Mouse (Mus musculus) forebrain, embryonic 14.5 days (tissue): Measurements from ENCODE around the gene Ccpg1. TPM values are rescaled to one million over a fixed set of nuclear protein-coding genes. Genes with fewer than 3 reads are reported as not detected.

Experiments used
- ATAC-seq: fragments of 200-750 bp; cut with Nextera tagmentation; 2 replicates; pipeline ENCODE4 v1.8.0; 2017; ENCODE audit warnings: mild to moderate bottlenecking, moderate library complexity
- DNase-seq: peaks from one replicate; pipeline ENCODE4 v3.0.0-alpha.2; 2015; ENCODE audit warnings: low spot score
- H3K27ac ChIP-seq: fragments of 300-500 bp; sonication (generic); 2 replicates; pipeline ENCODE4 v1.5.1; 2014; ENCODE audit warnings: low read depth, mild to moderate bottlenecking, control low read depth, low read length, moderate library complexity
- H3K27me3 ChIP-seq: fragments of 300-500 bp; sonication (generic); replicated peaks from 2 replicates; pipeline ENCODE4 v1.6.1; 2014; ENCODE audit warnings: low read length, control low read depth, mixed read lengths; ENCODE audit not compliant: control insufficient read depth, insufficient read depth
- H3K36me3 ChIP-seq: fragments of 300-500 bp; sonication (generic); 2 replicates; pipeline ENCODE4 v1.6.1; 2014; ENCODE audit warnings: low read length, control low read depth; ENCODE audit not compliant: control insufficient read depth, insufficient read depth
- H3K4me1 ChIP-seq: fragments of 300-500 bp; sonication (generic); 2 replicates; pipeline ENCODE4 v1.6.1; 2014; ENCODE audit warnings: antibody characterized with exemption, low read length, control low read depth; ENCODE audit not compliant: control insufficient read depth, insufficient read depth
- H3K4me2 ChIP-seq: fragments of 300-500 bp; sonication (generic); 2 replicates; pipeline ENCODE4 v1.6.1; 2014; ENCODE audit warnings: mild to moderate bottlenecking, control low read depth, low read length
- H3K4me3 ChIP-seq: fragments of 300-500 bp; sonication (generic); 2 replicates; pipeline ENCODE4 v1.5.1; 2014; ENCODE audit warnings: low read depth, low read length, control low read depth
- H3K9ac ChIP-seq: fragments of 300-500 bp; sonication (generic); 2 replicates; pipeline ENCODE4 v1.6.1; 2014; ENCODE audit warnings: mild to moderate bottlenecking, low read length, control low read depth, moderate library complexity
- H3K9me3 ChIP-seq: fragments of 300-500 bp; sonication (generic); replicated peaks from 2 replicates; pipeline ENCODE4 v1.6.1; 2016; ENCODE audit warnings: low read length, control low read depth, mixed read lengths; ENCODE audit not compliant: control insufficient read depth
- WGBS: fragments of 180-500 bp; shearing (Covaris S2); extraction: QIAGEN DNeasy Blood & Tissue Kit; methylation state at CpG from one replicate; pipeline ENCODE4 v1.1.7; 2014; 5-methylcytosine and 5-hydroxymethylcytosine counted together
- polyA plus RNA-seq: library from polyadenylated mRNA; unstranded; fragments of >200 nt; fragmentation: Nextera tagmentation; extraction: Ambion mirVana; gene quantifications from 2 replicates; pipeline ENCODE4 v1.2.1, GENCODE M21; 2014

Ccpg1 gene
- polyA plus RNA-seq, 1 experiment from 2014 or later = 29.5 TPM

GRCm38 (mm10) chr9:73001314-73002011 lies 16.2 kb downstream of the Ccpg1 start:
- Histone ChIP-seq H3K36me3 (peaks cover 30% of the 10 kb centered on the region), H3K9me3 (no peaks in the 10 kb centered on the region), H3K4me2 (no peak overlapping the region), H3K27me3 (no peaks in the 10 kb centered on the region), H3K27ac (no peak overlapping the region), H3K4me1 (no peaks in the 10 kb centered on the region), H3K4me3 (no peak overlapping the region), H3K9ac (no peak overlapping the region)
- ATAC-seq = no peak
- WGBS = 90% methylated on average over 13 of the region's 13 CpGs
- no peak for DNase-seq

- DNase-seq = no peak
- H3K4me1 ChIP-seq = no peaks in the 10 kb centered on the region
- no peaks in the 10 kb centered on the region for H3K9me3 ChIP-seq
- H3K27ac ChIP-seq = no peak overlapping the region
- H3K4me3 ChIP-seq = no peak overlapping the region
- no peak overlapping the region for H3K9ac ChIP-seq
- no peak for ATAC-seq
- peaks cover 37% of the 10 kb centered on the region for H3K36me3 ChIP-seq
- no peaks in the 10 kb centered on the region for H3K27me3 ChIP-seq
- H3K4me2 ChIP-seq = no peak overlapping the region
- 57% methylated on average over 3 of the region's 3 CpGs for WGBS
These were observed 16.9 kb downstream of the Ccpg1 start for GRCm38 (mm10) chr9:73002177-73002576.

GRCm38 (mm10) chr9:73004076-73004475 lies 18.8 kb downstream of the Ccpg1 start:
- DNase-seq = no peak
- Histone ChIP-seq H3K36me3 (peaks cover 44% of the 10 kb centered on the region), H3K27ac (no peak overlapping the region), H3K4me3 (no peak overlapping the region), H3K4me1 (no peaks in the 10 kb centered on the region), H3K9me3 (no peaks in the 10 kb centered on the region), H3K9ac (no peak overlapping the region), H3K4me2 (no peak overlapping the region), H3K27me3 (no peaks in the 10 kb centered on the region)
- no peak for ATAC-seq
- WGBS = 84% methylated on average over 8 of the region's 8 CpGs

- WGBS = 88% methylated on average over 6 of the region's 6 CpGs
- H3K27ac ChIP-seq = no peak overlapping the region
- no peaks in the 10 kb centered on the region for H3K9me3 ChIP-seq
- H3K27me3 ChIP-seq = no peaks in the 10 kb centered on the region
- no peak overlapping the region for H3K9ac ChIP-seq
- H3K4me1 ChIP-seq = no peaks in the 10 kb centered on the region
- no peak overlapping the region for H3K4me3 ChIP-seq
- no peak for ATAC-seq
- no peak overlapping the region for H3K4me2 ChIP-seq
- H3K36me3 ChIP-seq = peaks cover 47% of the 10 kb centered on the region
- no peak for DNase-seq
These were observed 19.9 kb downstream of the Ccpg1 start for GRCm38 (mm10) chr9:73005106-73005505.

- Histone ChIP-seq H3K4me2 (no peak overlapping the region), H3K27me3 (no peaks in the 10 kb centered on the region), H3K9ac (no peak overlapping the region), H3K9me3 (no peaks in the 10 kb centered on the region), H3K4me3 (no peak overlapping the region), H3K27ac (no peak overlapping the region), H3K36me3 (peaks cover 50% of the 10 kb centered on the region), H3K4me1 (no peaks in the 10 kb centered on the region)
- WGBS = 89% methylated on average over 3 of the region's 3 CpGs
- DNase-seq = no peak
- ATAC-seq = no peak
These were observed 20.9 kb downstream of the Ccpg1 start for GRCm38 (mm10) chr9:73006175-73006574.

- Histone ChIP-seq H3K4me2 (no peak overlapping the region), H3K4me1 (no peaks in the 10 kb centered on the region), H3K9me3 (no peaks in the 10 kb centered on the region), H3K36me3 (peaks cover 60% of the 10 kb centered on the region), H3K4me3 (no peak overlapping the region), H3K27ac (no peak overlapping the region), H3K9ac (no peak overlapping the region), H3K27me3 (no peaks in the 10 kb centered on the region)
- WGBS = 73% methylated on average over 3 of the region's 3 CpGs
- ATAC-seq = no peak
- no peak for DNase-seq
These were observed 23.2 kb downstream of the Ccpg1 start for GRCm38 (mm10) chr9:73008384-73008783.

GRCm38 (mm10) chr9:73012629-73013028 lies 27.4 kb downstream of the Ccpg1 start:
- no peak for ATAC-seq
- H3K4me2 ChIP-seq = no peak overlapping the region
- H3K9ac ChIP-seq = no peak overlapping the region
- H3K4me1 ChIP-seq = no peaks in the 10 kb centered on the region
- H3K27ac ChIP-seq = no peak overlapping the region
- peaks cover 80% of the 10 kb centered on the region for H3K36me3 ChIP-seq
- no peaks in the 10 kb centered on the region for H3K9me3 ChIP-seq
- no peak overlapping the region for H3K4me3 ChIP-seq
- DNase-seq = no peak
- H3K27me3 ChIP-seq = no peaks in the 10 kb centered on the region
- 86% methylated on average over 4 of the region's 4 CpGs for WGBS

GRCm38 (mm10) chr9:73014724-73015123 lies 29.5 kb downstream of the Ccpg1 start:
- Histone ChIP-seq H3K27ac (no peak overlapping the region), H3K9ac (no peak overlapping the region), H3K4me3 (no peak overlapping the region), H3K4me2 (no peak overlapping the region), H3K9me3 (no peaks in the 10 kb centered on the region), H3K27me3 (no peaks in the 10 kb centered on the region), H3K4me1 (no peaks in the 10 kb centered on the region), H3K36me3 (peaks cover 95% of the 10 kb centered on the region)
- WGBS = 92% methylated on average over 13 of the region's 13 CpGs
- ATAC-seq (no peak), DNase-seq (no peak)

- Histone ChIP-seq H3K9ac (no peak overlapping the region), H3K27ac (no peak overlapping the region), H3K4me3 (no peak overlapping the region), H3K4me2 (no peak overlapping the region), H3K9me3 (no peaks in the 10 kb centered on the region), H3K36me3 (peaks cover 67% of the 10 kb centered on the region), H3K27me3 (no peaks in the 10 kb centered on the region), H3K4me1 (no peaks in the 10 kb centered on the region)
- no peak for DNase-seq
- ATAC-seq = no peak
- WGBS = 90% methylated on average over 10 of the region's 10 CpGs
These were observed 34.6 kb downstream of the Ccpg1 start for GRCm38 (mm10) chr9:73019841-73020240.
